Mouse (Mus musculus) ES-E14 (cell line): ENCODE data around the gene Sp140. TPM values are rescaled to one million over a fixed set of nuclear protein-coding genes. Genes with fewer than 3 reads are reported as not detected.
"Not testable (repeated sequence)": the region's sequence is repeated elsewhere in the genome, so short reads cannot be mapped to it uniquely, and the experiment has no call there.

Experiments used
- DNase-seq: peaks from one replicate; pipeline ENCODE4 v3.0.0-alpha.2; 2013; ENCODE audit warnings: low read depth, low spot score
- H3K27ac ChIP-seq: 2 replicates; pipeline ENCODE4 v1.5.1; 2012; ENCODE audit warnings: low read depth, mild to moderate bottlenecking, low read length, moderate library complexity, mixed read lengths; ENCODE audit not compliant: poor library complexity, insufficient read depth, severe bottlenecking
- H3K36me3 ChIP-seq: 2 replicates; pipeline ENCODE4 v1.6.1; 2012; ENCODE audit warnings: mild to moderate bottlenecking, low read length, moderate library complexity, mixed read lengths; ENCODE audit not compliant: control insufficient read depth, poor library complexity, insufficient read depth, severe bottlenecking
- H3K4me1 ChIP-seq, 2 experiments: fragments of 150-350 bp in 1 of 2; sonication (generic) in 1 of 2; 2 replicates each; pipeline ENCODE4 v1.6.1; 2012; ENCODE audit warnings: low read length in 2 of 2, mild to moderate bottlenecking in 1 of 2, mixed read lengths in 1 of 2; ENCODE audit not compliant: control insufficient read depth in 2 of 2, insufficient read depth in 2 of 2, poor library complexity in 1 of 2
- H3K4me3 ChIP-seq, 2 experiments: fragments of 150-350 bp in 1 of 2; sonication (generic) in 1 of 2; 2 replicates each; pipeline ENCODE4 v1.5.1; 2012; ENCODE audit warnings: low read length in 2 of 2, low read depth in 1 of 2, mild to moderate bottlenecking in 1 of 2, mixed read lengths in 1 of 2; ENCODE audit not compliant: insufficient read depth in 1 of 2, poor library complexity in 1 of 2, severe bottlenecking in 1 of 2
- H3K9ac ChIP-seq: 2 replicates; pipeline ENCODE4 v1.6.1; 2012; ENCODE audit warnings: low read depth, mild to moderate bottlenecking, low read length, mixed read lengths; ENCODE audit not compliant: poor library complexity, insufficient read depth, severe bottlenecking
- H3K9me3 ChIP-seq: fragments of 150-350 bp; sonication (generic); 2 replicates; pipeline ENCODE4 v1.6.1; 2012; ENCODE audit warnings: low read depth, mild to moderate bottlenecking, low read length; ENCODE audit not compliant: control insufficient read depth, insufficient read depth
- CHD2 ChIP-seq: IDR thresholded peaks from 2 replicates; pipeline ENCODE4 v1.6.1; 2014; ENCODE audit warnings: mild to moderate bottlenecking, low read depth, low read length, inconsistent platforms
- HCFC1 ChIP-seq: IDR thresholded peaks from 2 replicates; pipeline ENCODE4 v1.6.1; 2012; ENCODE audit warnings: low read length, inconsistent platforms, borderline replicate concordance; ENCODE audit not compliant: insufficient read depth
- MAFK ChIP-seq: IDR thresholded peaks from 2 replicates; pipeline ENCODE4 v1.6.1; 2014; ENCODE audit warnings: mild to moderate bottlenecking, low read depth, low read length, inconsistent platforms; ENCODE audit not compliant: insufficient read depth
- ZC3H11A ChIP-seq: IDR thresholded peaks from 2 replicates; pipeline ENCODE4 v1.6.1; 2012; ENCODE audit warnings: low read depth, mild to moderate bottlenecking, inconsistent platforms, low read length, borderline replicate concordance
- ZNF384 ChIP-seq: IDR thresholded peaks from 2 replicates; pipeline ENCODE4 v1.6.1; 2012; ENCODE audit warnings: low read depth, low read length, inconsistent platforms
- in situ Hi-C, 2 experiments: fragments of 600-800 bp; cut with MboI; formaldehyde crosslinking; loops; one replicate each; pipeline ENCODE4 v1.15.1; 2025; ENCODE audit warnings: low sequenced_read_pairs in 2 of 2, inconsistent platforms in 1 of 2; ENCODE audit not compliant: unreplicated experiment in 2 of 2
- total RNA-seq: library from RNA; depleted of rRNA; stranded (reverse); fragments of 300-350 nt; gene quantifications from 2 replicates; pipeline ENCODE4 v1.2.3, GENCODE M21; 2012

The Sp140 gene
- total RNA-seq, 1 experiment: 2.3 TPM

- H3K9me3 ChIP-seq, in situ Hi-C loops, H3K36me3 ChIP-seq, H3K27ac ChIP-seq, H3K4me1 ChIP-seq, H3K4me3 ChIP-seq, H3K9ac ChIP-seq, DNase-seq: not testable (repeated sequence)
Measured at GRCm38 (mm10) chr1:85651770-85652275, 51.6 kb downstream of the Sp140 start.

DNA sequence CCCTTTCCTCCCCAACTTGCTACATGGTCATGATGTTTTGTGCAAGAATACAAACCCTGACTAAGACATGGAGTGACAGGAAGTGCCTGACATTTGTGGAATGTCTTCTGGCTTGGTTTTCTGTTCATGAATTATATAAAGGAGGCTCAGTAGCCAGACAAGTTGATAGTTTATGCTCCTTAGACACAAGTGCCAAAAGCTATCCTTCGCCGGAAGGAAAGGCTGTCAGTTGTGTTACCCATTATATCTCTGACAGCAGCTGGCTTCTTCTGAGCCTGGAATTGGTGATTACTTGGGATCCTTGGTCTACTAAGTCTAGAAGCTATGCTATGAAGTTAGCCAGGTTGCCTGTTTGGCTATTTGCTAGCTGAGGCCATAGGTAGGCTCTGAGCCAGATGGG is 57.0 kb downstream of the Sp140 start:
- H3K9ac ChIP-seq, in situ Hi-C loops: not testable (repeated sequence)

GRCm38 (mm10) chr1:85664266-85664665 is 64.1 kb downstream of the Sp140 start:
- Histone ChIP-seq H3K27ac (no peak overlapping the region), H3K4me1 (no peaks in the 10 kb centered on the region), H3K9ac (no peak overlapping the region), H3K9me3 (no peaks in the 10 kb centered on the region), H3K36me3 (no peaks in the 10 kb centered on the region), H3K4me3 (no peak overlapping the region)
- TF ChIP-seq MAFK (no peak), CHD2 (no peak)
- in situ Hi-C loops: no loop called here
- DNase-seq: no peak

More for the DNA sequence above, 57.0 kb downstream of the Sp140 start:
- not testable (repeated sequence) for H3K4me1 ChIP-seq, H3K27ac ChIP-seq, H3K9me3 ChIP-seq, H3K4me3 ChIP-seq, DNase-seq, H3K36me3 ChIP-seq

- TF ChIP-seq MAFK (no peak), ZNF384 (no peak), HCFC1 (no peak), ZC3H11A (no peak), CHD2 (no peak)
- Histone ChIP-seq H3K36me3 (no peaks in the 10 kb centered on the region), H3K9ac (no peak overlapping the region), H3K4me3 (no peak overlapping the region), H3K4me1 (peaks cover 2% of the 10 kb centered on the region in 2 experiments; a peak in 2 of 4 replicates), H3K9me3 (no peaks in the 10 kb centered on the region), H3K27ac (no peak overlapping the region)
- no peak for DNase-seq
- in situ Hi-C loops: no loop called here
Measured at GRCm38 (mm10) chr1:85680226-85680625, 80.0 kb downstream of the Sp140 start.

DNA sequence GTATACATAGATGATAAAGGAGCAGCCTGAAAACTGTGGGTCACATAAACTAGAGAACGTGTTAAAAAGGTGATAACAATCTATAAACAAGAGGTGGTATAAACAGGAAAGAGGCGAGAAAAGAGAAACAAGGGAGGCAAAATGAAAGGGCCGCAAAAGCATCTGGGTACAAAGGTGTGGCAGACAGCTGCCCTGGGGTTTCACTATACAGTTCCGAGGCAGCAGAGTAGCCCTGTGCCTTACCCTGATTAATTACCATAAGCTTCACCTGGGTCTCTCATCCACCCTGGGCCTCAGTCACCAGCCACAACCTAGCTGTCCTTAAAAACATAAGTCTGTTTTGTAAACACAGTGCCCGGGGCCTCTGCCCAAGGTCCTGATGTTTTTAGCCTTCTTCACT is 86.5 kb downstream of the Sp140 start:
- H3K4me1 ChIP-seq: no peaks in the 10 kb centered on the region
- no peak overlapping the region for H3K9ac ChIP-seq
- TF ChIP-seq MAFK: no peak
- no peak for TF ChIP-seq ZC3H11A
- no peak for TF ChIP-seq HCFC1
- no peak for TF ChIP-seq CHD2
- no peak for TF ChIP-seq ZNF384
- in situ Hi-C loops: no loop called here
- no peaks in the 10 kb centered on the region for H3K36me3 ChIP-seq
- no peak for DNase-seq
- H3K27ac ChIP-seq: no peak overlapping the region
- no peak overlapping the region for H3K4me3 ChIP-seq
- H3K9me3 ChIP-seq: no peaks in the 10 kb centered on the region
